Mouse (Mus musculus) gastrocnemius, adult 2 months (tissue): ENCODE measurements around the gene Zdhhc18. TPM values are rescaled to one million over a fixed set of nuclear protein-coding genes. Genes with fewer than 3 reads are reported as not detected.

ENCODE experiments used
- DNase-seq: peaks from one replicate; pipeline ENCODE4 v3.0.0; 2022
- H3K27ac ChIP-seq: fragments of 200-600 bp; 2 replicates; pipeline ENCODE4 v1.8.1; 2022; ENCODE audit warnings: mild to moderate bottlenecking
- H3K4me3 ChIP-seq: fragments of 200-600 bp; 2 replicates; pipeline ENCODE4 v1.8.1; 2022; ENCODE audit warnings: mild to moderate bottlenecking, moderate library complexity
- CTCF ChIP-seq: fragments of 200-600 bp; IDR thresholded peaks from 2 replicates; pipeline ENCODE4 v1.8.1; 2022; ENCODE audit warnings: antibody characterized with exemption, mild to moderate bottlenecking, moderate library complexity
- intact Hi-C: fragments of 180-260 bp; cut with DNase I; formaldehyde crosslinking; loops from one replicate; pipeline ENCODE4 v1.15.1; 2025
- long read RNA-seq, 2 experiments: library from polyadenylated mRNA; stranded (forward); transcript quantifications; one replicate each; pipeline ENCODE4 v2.0.0; 2021
- total RNA-seq, 2 experiments: library from RNA; stranded (reverse); gene quantifications; 2 replicates each; pipeline ENCODE4 v1.2.3; 2021

The Zdhhc18 gene
- 10 to 100 TPM; 25.4 to 32.3 TPM for total RNA-seq
- long read RNA-seq, experiment 1, full-length matches to known transcripts, result 15 of 45 reads
- long read RNA-seq, experiment 1, partial matches to known transcripts, result 5 of 45 reads
- long read RNA-seq, experiment 1, other reads (novel, unspliced or antisense), result 25 of 45 reads
- long read RNA-seq, experiment 2, full-length matches to known transcripts, result 17 of 60 reads
- long read RNA-seq, experiment 2, partial matches to known transcripts, result 2 of 60 reads
- long read RNA-seq, experiment 2, other reads (novel, unspliced or antisense), result 41 of 60 reads

- peak within 1 kb of the TSS; percentile 82 for H3K27ac ChIP-seq
- intact Hi-C loops, result loop anchor here (2.0 kb wide), 1 partner anchor 57 kb away; no protein-coding TSS in a partner anchor
- peak; percentile 82 for DNase-seq
- H3K4me3 ChIP-seq, result peak within 1 kb of the TSS; percentile 70
- peak; percentile 77 for TF ChIP-seq CTCF
Observed at GRCm38 (mm10) chr4:133649989-133650699, at the start of gene Zdhhc18. Zdhhc18 (minus strand) TSS chr4:133650154.

DNA sequence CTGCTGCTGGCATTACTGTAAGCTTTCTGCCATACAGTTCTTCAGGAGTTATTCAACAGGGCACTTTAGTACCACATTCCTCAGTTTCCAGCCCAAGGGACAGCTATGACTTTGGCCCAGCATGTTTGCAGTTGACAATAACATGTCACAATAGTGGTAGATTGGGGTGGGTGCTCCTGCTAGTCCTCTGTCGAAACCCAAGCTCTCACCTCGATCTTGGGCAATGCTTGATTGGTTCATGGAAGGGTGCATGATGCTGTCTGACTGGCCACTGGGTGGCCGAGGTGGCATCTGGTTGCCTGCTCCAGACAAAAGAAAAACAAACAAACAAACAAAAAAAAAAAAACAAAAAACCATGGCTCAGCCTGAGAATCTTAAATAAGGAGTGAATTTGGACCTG is 45.4 kb upstream of the Zdhhc18 start:
- TF ChIP-seq CTCF, result no peak

DNA sequence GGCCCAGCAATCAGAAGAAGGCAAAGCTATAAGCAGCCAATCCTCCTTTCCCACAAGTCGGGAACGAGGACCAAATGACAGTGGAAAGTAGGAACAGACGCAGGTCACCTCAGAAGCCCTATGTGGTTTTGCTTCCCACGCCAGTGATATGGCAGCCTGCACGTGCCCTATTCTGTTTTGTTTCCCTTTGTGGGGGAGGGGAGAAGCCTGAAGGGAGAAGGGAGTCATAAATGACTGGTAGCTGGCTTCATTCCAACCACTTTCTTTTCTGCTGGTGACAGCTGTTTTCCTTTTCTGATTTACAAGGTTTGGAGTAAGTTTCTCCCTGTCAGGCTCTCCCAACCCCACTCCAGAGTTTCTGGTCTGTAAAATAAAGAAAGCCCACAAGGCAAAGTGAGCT is 40.3 kb upstream of the Zdhhc18 start:
- Histone ChIP-seq H3K4me3 (no peak overlapping the region), H3K27ac (peak overlapping the region; percentile 46; the same call in 1 of the 2 replicates)
- TF ChIP-seq CTCF, result no peak
- intact Hi-C loops, result no loop called here
- DNase-seq, result no peak

More for the DNA sequence above, 45.4 kb upstream of the Zdhhc18 start:
- DNase-seq, result no peak
- intact Hi-C loops, result no loop called here
- H3K4me3 ChIP-seq, result no peak overlapping the region
- H3K27ac ChIP-seq, result no peak overlapping the region

GRCm38 (mm10) chr4:133688417-133689067 is 38.6 kb upstream of the Zdhhc18 start:
- intact Hi-C loops, result loop anchor here (5.0 kb wide), 1 partner anchor 64 kb away; no protein-coding TSS in a partner anchor
- Histone ChIP-seq H3K27ac (peak overlapping the region; percentile 68), H3K4me3 (peak overlapping the region; percentile 7)
- DNase-seq, result peak; percentile 81
- no peak for TF ChIP-seq CTCF

- no peak overlapping the region for H3K4me3 ChIP-seq
- DNase-seq, result no peak
- TF ChIP-seq CTCF, result no peak
- no peak overlapping the region for H3K27ac ChIP-seq
- intact Hi-C loops, result loop anchor here (5.0 kb wide), 1 partner anchor 65 kb away; no protein-coding TSS in a partner anchor
Observed at GRCm38 (mm10) chr4:133687126-133687525, 37.2 kb upstream of the Zdhhc18 start.

GRCm38 (mm10) chr4:133686512-133686911 is 36.6 kb upstream of the Zdhhc18 start:
- Histone ChIP-seq H3K4me3 (no peak overlapping the region), H3K27ac (no peak overlapping the region)
- TF ChIP-seq CTCF, result no peak
- intact Hi-C loops, result loop anchor here (5.0 kb wide), 1 partner anchor 66 kb away; no protein-coding TSS in a partner anchor
- no peak for DNase-seq

DNA sequence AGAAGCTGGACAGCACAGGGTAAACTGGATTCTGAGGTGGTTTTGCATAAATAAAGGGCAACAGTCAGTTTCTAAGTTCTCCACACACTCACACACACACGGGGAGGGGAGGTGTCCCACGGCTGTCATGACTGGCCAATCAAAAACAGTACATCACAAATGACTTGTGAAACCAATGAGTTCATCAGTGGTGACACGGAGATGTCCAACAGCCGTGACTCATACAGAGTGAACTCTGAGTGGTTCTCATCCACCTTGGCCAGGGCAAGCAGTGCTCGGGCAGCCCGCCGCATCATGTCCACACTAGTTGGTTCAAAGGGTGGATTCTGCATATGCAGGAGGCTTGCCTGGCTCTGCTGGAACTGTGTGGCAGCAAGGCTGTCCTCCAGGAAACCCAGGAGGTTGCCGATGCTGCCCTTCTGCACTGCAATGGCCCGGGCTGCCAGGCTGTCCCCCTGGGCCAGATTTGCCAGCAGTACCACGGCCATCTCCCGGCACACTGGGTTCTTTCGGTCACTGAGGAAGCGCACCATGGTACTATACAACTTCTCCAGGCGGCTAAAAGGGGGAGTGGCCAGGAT is 30.3 kb upstream of the Zdhhc18 start:
- no peak for DNase-seq
- H3K27ac ChIP-seq, result no peak overlapping the region
- no peak for TF ChIP-seq CTCF
- no peak overlapping the region for H3K4me3 ChIP-seq
- intact Hi-C loops, result no loop called here

- no peak for DNase-seq
- intact Hi-C loops, result no loop called here
- no peak for TF ChIP-seq CTCF
- H3K4me3 ChIP-seq, result no peak overlapping the region
- H3K27ac ChIP-seq, result no peak overlapping the region
Observed at GRCm38 (mm10) chr4:133679629-133680028, 29.7 kb upstream of the Zdhhc18 start.

DNA sequence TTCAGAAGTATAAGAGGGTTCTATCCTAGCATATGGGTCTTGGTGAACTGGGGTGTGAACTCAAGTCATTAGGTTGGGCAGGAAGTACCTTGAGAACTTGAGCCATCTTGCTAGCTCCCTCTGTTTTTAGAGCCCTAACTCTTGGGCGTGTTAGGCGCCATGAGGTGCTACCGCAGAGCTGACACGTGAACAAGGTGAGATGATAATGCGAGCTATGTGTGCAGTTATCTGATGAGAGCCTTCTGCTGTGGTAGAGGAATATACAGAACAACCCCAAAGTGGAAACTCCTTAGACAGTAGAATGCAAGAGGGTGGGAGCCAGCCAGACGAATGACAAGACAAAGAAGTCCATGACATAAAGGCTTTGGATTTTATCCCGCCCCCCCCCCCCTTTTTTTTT is 27.3 kb upstream of the Zdhhc18 start:
- no peak for DNase-seq
- Histone ChIP-seq H3K4me3 (no peak overlapping the region), H3K27ac (no peak overlapping the region)
- TF ChIP-seq CTCF, result no peak
- intact Hi-C loops, result no loop called here

GRCm38 (mm10) chr4:133676189-133676588 is 26.2 kb upstream of the Zdhhc18 start:
- no peak for DNase-seq
- TF ChIP-seq CTCF, result no peak
- intact Hi-C loops, result no loop called here
- H3K4me3 ChIP-seq, result no peak overlapping the region
- peak overlapping the region; percentile 100 for H3K27ac ChIP-seq

GRCm38 (mm10) chr4:133675594-133676016 is 25.7 kb upstream of the Zdhhc18 start:
- intact Hi-C loops, result no loop called here

DNA sequence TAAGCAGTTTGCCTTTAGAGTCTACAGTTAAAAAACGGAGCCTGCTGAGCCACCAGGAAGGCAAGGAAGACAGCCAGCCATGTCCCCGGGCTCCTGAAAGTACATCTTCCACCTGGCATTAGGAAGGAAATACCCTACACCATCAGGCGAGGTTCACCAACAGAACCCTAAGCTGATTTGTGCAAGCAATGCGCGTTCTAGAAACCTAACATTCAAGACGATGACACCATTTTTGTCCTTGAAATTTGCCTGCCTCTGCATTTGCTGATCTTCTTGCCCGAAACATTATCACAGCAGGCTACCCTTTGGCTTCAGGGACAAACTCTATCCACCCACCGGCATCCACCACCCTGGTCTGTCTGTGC is 24.4 kb upstream of the Zdhhc18 start:
- peak overlapping the region; percentile 85 for H3K4me3 ChIP-seq
- peak overlapping the region; percentile 100 for H3K27ac ChIP-seq

More at GRCm38 (mm10) chr4:133675594-133676016, 25.7 kb upstream of the Zdhhc18 start:
- Histone ChIP-seq H3K27ac (peak overlapping the region; percentile 100), H3K4me3 (no peak overlapping the region)
- TF ChIP-seq CTCF, result no peak
- peak; percentile 70 for DNase-seq

More for the DNA sequence above, 24.4 kb upstream of the Zdhhc18 start:
- intact Hi-C loops, result no loop called here
- DNase-seq, result no peak
- TF ChIP-seq CTCF, result no peak
